Mouse (Mus musculus): ENCODE measurements around the gene 1500011B03Rik.

Gene 1500011B03Rik

DNA sequence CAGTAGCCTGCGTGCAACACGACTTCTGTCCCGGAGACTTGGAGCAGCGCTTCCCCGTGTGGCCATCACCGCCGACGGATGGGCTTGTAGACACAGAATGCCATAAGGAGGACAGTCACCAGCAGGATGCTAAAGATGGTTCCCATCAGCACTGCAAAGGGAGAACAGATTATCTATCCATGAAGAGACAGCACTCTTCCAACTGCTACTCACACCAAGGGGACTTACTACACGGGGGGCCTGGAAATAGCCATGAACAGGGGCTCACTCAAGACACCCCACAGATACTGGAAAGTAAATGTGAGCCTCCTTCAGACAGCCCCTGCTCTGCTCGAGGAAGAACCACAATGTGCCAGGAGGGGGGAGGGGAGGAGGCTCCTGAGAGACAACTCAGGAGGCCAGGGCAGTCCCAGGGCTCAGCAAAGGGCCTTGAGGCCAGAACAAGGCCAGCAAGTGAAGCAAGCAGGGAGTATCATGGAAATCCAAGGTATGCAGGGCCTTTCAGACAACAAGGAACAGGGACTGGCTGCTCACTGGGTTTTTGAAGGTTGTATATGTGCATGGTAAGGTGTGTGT is 14.0 kb downstream of the 1500011B03Rik start:
- DNase-seq (ENCODE audit: low spot score): no peak

DNA sequence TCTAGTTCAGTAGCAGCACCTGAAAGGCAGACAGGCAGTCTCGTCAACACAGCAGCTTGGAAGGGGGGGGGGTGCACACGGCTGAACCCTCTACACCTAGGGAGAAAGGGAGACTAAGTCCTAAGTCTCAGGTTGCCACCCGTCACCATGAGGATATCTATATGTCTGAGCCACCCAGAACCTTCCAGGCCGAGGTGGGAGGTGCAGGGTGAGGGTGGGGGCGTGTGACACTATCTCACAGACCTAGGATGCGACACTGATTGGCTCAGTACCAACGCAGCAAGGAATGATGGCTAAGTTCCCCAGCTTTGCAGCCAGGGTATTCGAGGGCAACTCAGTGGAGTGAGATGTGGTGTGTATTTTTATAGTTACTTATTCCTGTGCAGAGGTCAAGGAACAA is 14.9 kb downstream of the 1500011B03Rik start:
- DNase-seq (ENCODE audit: low spot score): no peak

DNA sequence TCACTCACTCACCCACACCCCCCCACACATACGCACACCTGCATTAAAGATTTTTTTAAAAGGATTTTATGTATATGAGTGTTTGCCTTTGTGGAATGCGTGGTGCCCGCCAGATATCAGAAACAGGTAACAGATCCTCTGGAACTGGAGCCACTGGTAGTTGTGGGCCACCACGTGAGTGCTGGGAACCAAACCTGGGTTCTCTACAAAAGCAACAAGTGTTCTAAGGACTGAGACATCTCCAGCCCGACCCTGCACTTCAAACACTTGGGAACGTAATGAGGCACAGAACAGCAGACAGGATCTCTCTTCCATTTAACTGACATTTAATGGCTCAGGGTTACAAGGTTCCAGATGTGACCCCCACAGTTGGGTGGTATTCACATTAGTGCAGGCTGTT is 15.4 kb downstream of the 1500011B03Rik start:
- peak; percentile 18 for DNase-seq (ENCODE audit: low spot score)

DNA sequence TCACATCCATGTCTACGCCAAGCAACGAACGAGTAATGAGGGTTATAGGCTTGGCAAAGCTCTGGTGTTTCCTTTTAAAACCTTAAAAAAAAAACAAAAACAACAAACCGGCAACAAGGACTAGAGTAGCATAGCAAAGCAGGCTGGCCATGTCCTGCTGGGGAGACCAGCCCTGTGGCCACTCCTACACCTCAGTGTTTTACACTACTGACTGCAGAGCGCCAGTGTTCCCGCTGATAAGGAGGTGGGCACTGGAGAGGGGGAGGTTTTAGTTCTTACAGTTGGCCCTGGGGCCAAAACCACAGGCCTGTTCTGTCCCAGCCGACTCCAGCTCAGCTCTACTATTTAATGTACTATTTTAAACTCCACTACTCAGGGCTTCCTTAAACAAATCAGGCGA is 15.8 kb downstream of the 1500011B03Rik start:
- no peak for DNase-seq (ENCODE audit: low spot score)

DNA sequence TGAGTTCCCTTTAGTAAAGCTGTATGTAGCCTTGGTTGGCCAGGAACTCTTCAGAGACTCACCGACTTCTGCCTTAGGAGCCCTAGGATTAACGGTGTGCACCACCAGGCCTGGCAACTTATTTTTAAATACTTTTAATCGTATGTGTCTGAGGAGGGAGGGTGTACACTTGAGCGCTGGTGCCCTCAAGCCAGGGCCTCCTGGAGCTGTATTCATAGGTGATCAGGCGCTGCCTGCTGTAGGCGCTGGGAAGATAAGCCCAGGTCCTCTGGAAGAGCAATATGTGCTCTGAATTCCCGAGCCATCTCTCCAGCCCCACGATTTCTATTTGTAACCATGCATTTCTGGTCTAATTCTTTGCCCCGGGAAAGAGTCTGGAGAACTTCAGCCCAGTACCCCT is 16.2 kb downstream of the 1500011B03Rik start:
- DNase-seq (ENCODE audit: low spot score): no peak

DNA sequence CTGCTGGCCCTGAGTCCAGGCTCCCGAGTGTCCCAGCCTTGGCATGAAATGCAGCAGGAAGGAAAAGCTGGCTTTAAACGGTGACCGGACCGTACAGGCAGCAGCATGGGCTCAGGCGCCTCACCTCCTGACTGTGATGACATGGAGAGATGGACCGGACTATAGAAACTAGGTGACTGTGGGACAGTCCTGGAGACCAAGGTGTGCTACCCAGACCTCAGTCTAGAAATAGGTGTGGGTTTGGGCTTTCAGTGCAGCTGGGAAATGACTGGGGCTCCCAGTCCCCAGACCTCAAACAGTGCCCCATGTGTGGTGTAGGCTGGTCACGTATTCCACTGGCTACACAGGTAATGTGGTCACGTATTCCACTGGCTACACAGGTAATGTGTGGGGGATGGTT is 16.6 kb downstream of the 1500011B03Rik start:
- no peak for DNase-seq (ENCODE audit: low spot score)

DNA sequence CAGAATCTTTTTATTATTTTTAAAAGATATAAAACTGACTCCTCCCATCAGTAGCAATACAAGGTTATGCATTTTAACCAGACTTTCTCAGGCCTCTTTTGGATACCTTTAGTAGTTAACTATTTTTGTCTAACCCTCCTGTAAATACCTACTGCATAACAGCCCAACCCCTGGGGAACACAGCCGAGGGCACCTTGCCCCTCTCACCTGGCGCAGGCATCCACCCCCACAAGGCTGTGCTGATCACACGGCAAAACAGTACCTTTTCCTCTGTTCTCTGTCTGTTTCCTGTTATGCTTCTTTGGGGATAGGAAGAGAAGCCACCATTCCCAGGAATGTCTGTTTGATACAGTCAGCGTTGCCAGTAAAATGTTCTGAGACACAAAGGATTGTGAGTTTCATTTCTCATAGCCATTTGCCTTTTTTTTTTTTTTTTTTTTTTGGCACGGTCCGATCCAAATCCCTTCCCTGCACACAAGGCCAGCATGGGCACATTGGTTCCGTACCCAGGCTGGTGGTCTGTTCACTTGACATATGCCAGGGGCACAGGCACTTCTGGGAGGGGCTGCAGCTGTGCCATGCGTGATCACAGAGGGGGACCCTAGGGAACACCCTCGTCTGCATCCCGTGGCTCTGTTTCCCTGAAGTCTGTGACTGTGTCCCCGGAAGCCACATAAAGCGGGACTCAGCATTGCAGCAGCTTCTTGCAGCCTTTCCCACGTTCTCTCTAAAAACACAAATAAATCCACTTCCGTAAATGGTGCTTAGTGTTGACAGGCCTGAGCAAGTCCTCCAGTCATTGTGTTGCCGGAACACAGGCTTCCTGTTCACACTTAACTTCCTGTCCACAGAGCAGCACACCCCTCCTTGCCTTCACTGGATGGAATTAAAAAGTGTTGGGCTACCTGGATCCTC is 17.6 kb downstream of the 1500011B03Rik start:
- DNase-seq (ENCODE audit: low spot score): no peak

DNA sequence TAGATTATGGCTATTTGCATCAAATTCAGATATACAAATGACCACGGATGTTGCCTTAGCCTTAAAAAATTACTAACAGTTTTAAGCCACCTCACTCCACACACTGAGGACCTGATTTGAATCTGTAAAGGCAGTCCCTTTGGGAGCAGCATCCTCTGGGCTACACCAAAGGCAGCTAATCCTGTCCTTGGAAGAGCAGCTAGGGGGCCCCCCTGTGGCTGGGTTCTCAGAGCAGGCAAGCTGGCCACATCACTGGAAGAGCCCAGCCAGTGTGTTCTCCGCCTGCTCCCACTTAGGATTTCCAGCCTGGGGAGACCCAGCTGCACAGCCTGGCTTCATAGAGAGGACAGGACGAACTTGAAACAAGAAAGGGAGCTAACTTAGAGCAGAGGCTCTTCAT is 18.3 kb downstream of the 1500011B03Rik start:
- DNase-seq (ENCODE audit: low spot score): peak; percentile 53

DNA sequence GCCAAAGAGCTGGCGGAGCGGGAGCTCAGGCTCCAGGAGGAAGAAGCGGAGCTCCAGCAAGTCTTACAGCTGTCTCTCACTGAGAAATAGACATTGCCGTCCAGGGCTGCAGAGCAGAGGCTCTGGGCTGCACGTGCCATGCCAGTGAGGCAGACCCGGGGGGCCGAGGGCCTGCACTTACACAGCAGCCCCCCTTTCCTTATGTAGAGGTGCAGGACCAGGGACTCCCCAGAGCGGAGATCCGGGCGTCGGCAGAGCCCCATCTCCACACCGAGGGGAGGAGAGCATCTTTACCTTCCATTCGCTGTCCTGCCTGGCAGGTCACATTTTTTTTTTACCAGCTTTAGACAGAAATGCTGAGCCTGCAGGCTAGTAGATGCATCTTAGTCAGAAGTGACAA is 18.9 kb downstream of the 1500011B03Rik start:
- no peak for DNase-seq (ENCODE audit: low spot score)

DNA sequence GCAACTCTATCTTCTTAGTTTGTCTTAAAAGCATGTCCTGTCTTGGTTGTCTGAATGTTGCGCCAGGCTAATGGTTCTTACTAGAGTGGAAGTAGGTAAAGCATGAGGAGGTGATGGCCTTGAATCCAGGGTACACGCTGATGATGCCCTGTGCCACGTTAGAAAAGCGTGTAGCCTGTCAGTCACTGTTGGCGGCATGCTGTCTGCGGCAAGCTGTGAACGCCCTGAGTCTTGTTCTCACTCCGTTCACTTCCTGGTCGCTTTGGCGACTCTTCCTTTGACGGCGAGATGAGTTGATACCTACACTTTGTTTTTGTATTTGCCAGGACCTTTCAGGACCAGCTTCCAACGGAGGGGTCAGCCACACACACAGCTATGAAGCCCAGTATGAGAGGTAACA is 20.0 kb downstream of the 1500011B03Rik start:
- no peak for DNase-seq (ENCODE audit: low spot score)

DNA sequence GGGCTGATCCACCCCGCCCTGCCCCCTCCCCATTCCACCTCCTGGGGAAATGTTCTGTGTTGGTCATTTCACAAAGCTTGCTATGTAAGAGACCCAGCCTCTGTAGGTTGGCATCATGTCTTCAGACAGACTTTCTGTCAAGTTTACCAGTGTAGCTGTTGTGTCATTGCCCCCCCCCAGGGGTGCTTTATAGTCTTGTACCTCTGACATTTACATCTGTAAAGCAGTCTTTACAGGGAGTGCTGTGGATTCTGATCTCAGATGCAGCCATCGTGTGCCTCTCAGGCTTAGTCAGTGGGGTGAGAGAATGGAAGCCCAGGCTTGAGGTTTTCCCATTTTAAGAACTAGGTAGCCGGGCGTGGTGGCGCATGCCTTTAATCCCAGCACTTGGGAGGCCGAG is 21.4 kb downstream of the 1500011B03Rik start:
- DNase-seq (ENCODE audit: low spot score): no peak

DNA sequence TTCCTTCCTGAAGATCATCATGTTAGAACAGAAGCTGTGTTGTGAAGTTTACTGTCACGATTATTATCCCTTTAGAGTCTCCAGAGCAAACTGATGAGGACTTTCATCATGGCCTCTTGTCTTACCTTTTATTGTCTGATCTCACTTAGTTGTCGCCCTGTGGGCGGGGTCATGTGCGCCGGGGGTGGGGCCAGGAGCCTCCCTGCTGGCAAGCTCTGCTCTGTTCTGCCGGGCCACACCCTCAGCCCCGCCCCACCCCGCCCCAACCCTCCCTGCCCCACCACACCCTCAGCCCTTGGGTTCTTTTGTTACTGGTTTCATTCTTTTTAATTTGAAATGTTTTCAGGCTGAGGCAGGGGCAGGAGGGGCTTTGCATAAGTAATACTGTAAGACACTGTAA is 22.2 kb downstream of the 1500011B03Rik start:
- DNase-seq (ENCODE audit: low spot score): peak; percentile 44

DNA sequence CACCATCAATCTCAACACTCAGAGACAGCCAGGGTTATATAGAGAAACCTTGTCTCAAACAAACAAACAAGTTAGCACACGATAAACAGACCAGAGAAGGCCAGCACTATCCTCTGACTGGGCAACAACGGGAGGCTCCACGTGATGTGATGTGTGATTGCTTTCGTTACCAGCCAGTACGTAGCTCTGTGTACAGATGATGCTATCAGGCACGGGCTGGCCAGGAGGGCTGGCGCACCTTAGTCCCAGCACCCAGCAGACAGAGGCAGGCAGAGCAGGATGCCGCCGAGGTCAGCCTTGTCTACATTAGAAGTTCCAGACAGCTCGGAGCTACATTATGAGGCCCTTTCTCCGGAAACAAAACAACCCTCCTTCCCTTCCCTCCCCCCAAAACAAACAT is 23.4 kb downstream of the 1500011B03Rik start:
- no peak for DNase-seq (ENCODE audit: low spot score)

DNA sequence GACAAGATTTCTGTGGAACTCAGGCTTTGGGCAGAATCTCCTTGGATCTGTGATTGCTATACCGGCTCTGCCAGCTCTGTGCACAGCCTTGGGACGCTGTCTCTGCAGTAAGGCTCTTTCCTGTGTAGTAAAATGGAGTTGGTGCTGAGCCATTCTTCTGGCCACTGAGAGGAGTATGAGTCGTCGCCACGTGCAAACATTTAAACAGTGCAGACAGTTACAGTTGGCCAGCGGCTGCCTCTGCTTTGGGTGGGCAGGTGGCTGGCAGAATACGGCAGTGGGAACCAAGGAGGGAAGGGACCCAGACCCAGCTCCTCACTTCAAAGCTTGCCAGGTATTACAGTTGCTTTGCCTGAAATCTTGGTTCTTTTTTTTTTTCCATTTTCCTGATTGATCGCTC is 26.0 kb downstream of the 1500011B03Rik start:
- no peak for DNase-seq (ENCODE audit: low spot score)

DNA sequence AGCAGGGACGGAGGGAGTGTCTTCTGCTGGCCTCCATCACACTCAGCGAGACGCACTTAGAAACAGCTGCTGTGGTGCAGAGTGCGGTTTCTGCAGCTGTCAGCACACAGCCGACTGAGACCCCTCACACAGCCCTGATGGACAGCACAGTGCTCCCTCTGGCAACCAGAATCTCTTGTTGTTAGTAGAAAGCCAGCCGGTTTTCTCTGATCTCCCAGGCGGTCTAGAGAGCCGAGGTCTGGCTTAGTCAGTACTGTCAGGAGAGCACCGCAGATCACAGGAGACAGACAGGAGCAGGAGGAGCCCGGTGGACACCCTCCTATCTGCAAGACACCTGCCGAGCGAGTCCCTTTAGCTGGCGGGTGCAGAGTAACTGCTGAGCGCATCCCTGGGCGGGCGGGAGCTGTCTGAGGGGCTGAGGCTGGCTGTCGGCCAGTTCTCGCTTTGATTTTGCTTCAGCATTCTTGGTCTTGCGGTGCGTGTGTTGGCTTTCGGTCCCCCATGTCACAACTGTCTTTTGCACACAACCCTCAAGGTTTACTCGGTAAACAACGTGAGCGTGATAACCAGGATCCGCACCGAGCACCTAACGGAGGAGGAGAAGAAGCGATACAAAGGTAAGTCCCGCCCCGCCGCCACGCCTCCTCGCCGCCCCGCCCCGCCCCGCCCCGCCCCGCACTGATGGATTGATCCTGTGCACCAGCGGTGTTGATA is 26.8 kb downstream of the 1500011B03Rik start:
- DNase-seq (ENCODE audit: low spot score): peak; percentile 52

DNA sequence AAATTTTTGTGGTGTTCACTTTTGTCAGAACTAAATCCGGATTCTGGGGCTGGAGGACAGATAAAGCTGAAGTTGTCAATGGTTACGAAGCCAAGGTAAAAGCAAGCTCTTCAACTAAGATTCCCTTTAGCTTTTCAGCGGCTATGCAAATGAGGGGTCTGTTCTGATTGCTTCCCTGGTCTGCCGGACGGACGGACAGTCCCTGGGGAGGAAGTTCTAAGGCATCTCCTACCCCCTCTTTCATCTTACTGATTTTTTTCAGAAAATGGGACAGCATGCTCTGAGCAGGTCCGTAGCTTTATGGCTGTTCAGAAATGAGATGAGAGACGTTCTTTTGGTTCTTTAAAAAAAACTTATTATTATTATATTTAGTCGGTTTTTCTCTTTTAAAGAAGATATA is 27.6 kb downstream of the 1500011B03Rik start:
- peak; percentile 18 for DNase-seq (ENCODE audit: low spot score)

DNA sequence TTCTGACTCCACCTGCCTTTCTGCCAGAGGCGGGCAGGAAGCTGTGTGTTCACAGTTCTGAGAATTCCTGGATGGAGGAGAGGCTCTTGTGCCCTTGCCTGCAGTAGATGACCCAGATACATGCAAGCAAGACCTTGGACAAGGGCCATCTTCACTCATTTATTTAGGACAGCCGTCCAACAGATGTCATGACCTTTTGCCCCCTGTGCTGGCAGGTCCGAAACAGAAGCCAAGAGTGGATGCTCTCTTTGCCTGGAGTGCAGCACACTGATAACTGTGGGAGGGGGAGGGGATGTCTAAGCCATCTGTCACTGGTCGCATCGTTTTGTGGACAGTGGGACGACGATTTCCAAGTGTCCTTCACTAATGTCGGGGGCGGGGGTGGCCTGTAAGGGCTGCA is 28.0 kb downstream of the 1500011B03Rik start:
- peak; percentile 59 for DNase-seq (ENCODE audit: low spot score)

DNA sequence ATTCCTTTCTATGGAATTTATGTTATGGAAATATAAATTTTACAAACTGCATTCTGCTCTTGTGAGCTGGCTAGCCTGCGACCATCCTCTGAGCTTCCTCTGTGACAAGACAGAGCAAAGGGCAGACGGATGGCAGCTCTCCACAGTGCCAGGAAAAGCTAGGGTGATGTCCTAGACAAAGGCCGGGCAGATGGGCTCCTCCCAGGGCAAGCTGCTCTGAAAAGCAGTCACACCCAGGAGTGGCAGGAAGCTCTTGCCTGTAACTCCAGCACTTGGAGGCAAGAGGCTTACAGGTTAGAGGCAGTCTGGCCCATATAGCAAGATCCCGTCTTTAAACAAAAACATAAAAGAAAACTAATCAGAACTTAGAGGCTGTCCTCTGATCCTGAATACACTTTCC is 28.7 kb downstream of the 1500011B03Rik start:
- DNase-seq (ENCODE audit: low spot score): peak; percentile 11

DNA sequence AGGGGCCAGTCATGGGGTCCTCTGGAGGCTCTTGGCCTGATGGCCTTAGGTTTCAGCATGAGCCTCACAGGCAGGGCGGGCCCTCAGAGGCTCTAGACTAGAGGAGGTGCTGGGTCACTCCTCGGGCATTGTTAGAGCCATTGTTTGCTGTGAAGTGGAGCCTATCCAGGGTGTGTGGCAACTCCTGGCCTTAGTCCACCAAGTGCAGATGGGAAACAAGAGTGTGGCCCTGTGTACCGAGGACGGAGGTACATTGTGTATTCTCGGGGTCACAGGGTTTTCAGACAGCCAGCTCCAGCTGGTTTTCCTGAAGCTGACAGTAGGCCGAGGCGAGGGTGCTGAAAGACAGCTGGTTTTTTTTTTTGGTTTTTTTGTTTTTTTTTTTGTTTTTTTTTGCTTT is 30.0 kb downstream of the 1500011B03Rik start:
- DNase-seq (ENCODE audit: low spot score): no peak

DNA sequence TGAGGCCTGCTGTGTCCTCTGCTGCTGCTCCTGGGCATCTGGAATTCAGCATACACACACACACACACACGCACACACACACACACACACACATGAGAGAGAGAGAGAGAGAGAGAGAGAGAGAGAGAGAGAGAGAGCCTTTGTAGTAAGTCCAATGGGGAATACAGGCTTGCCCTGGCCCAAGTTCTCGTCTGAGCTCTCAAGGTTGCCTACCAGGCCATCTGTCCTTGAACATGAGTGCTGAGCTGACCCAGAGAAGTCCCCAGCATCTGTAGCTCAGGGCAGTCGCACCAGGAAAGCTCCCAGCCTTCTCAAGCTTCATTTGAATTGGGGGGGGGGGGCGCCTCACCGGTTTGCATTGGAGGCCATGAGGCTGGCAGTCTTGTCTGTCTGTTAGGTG is 38.1 kb downstream of the 1500011B03Rik start:
- DNase-seq (ENCODE audit: low spot score): no peak

DNA sequence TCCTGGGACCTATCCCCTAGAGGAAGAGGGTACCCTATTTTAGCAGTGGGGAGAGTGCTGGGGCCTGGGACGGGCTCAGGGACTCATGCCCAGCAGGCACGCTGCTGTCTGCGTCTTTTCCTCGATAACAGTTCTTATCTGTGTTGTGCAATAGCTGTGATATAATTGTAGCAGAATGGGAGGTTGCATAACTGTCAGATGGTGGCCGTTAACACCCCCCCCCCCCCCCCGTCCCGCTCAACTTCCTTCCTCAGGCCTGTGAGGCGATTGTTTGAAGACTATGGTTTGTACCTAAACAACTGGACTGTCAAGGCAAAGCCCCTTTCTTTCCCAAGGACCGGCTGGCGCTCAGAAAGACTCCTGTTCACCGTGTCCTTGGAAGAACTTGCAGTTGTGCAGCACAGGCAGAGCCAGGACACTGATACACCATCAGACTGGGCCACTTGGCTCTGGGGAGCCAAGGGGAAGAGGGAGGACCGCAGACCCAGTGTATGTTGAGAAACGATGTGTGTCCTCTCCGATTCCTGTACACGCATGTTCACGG is 38.6 kb downstream of the 1500011B03Rik start:
- DNase-seq (ENCODE audit: low spot score): no peak

DNA sequence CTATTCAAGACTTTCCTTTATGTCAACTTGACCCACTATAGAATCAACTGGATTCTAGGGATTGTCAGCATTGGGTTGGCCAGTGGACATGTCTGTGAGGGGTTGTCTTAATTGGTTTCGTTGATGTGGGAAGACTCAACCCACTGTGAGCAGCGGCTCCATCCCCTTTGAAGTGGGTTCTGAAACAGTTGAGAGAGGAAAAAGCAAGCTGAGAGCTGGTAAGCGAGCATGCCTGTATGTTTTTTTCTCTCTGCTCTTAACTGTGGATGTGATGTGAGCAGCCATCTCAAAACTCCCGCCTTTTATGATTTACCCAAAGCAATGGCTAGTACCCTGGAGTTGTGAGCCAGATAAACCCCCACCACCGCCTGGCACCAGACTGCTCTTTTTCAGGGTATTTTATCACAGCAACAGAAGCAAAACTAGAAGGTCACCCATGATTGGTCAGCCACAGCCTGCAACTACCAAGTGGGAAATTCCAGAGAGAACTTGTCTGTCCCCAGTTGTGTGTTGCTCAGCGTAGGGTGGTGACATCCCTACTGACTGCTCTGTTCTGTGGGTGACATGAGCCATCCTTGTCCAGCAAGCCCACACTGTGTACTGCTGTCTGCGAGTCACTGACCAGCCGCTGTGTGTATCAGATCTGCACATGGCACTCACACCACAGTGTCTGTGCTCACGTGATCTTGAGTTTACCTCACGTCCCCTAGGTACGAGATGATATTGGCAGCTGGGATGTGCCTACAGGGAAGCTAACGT is 39.7 kb downstream of the 1500011B03Rik start:
- DNase-seq (ENCODE audit: low spot score): no peak

All from embryo, embryonic 10.5 days (tissue).